Mouse (Mus musculus): ENCODE measurements around the gene Thrap3. TPM values are rescaled to one million over a fixed set of nuclear protein-coding genes. Genes with fewer than 3 reads are reported as not detected.

The Thrap3 gene
- total and polyA plus RNA-seq, 3 experiments, result 37.9 to 118 (median 100) TPM

DNA sequence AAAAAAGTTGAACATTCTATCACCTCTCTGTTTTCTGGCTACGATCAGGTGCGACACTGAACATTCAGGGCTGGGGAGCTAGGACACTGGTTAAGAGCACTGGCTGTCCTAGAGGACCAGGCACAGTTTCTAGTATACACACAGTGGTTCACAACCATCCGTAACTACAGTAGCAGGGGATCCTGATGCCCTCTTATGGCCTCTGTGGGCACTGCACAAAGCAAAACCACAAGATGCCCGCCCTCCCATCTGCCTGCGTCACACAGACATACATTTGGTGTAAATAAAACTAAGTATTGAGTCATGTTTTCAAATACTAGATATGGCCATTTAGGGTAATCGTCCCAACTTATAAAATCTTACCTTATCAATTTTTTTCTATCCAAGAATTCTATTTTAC lies 45.0 kb downstream of the Thrap3 start:
- Histone ChIP-seq H3K4me3 (no peak overlapping the region), H3K9ac (ENCODE audit: low read depth, low read length) (no peak overlapping the region), H3K36me3 (ENCODE audit: control insufficient read depth, insufficient read depth, low read length) (no peaks in the 10 kb centered on the region), H3K79me2 (replicated peaks; ENCODE audit: control insufficient read depth, insufficient read depth, low read length) (no peaks in the 10 kb centered on the region), H3K27ac (no peak overlapping the region), H3K27me3 (ENCODE audit: control insufficient read depth, insufficient read depth, low read length) (no peaks in the 10 kb centered on the region), H3K4me1 (ENCODE audit: control insufficient read depth, insufficient read depth, low read length) (peaks cover 6% of the 10 kb centered on the region)
- no peak for DNase-seq
- 92% methylated on average over 6 of the region's 6 CpGs for WGBS
- TF ChIP-seq EP300 (IDR thresholded peaks at IDR 0.05; ENCODE audit: insufficient read depth, low read depth, low read length), result no peak
- TF ChIP-seq CTCF (IDR thresholded peaks at IDR 0.05), result peak; percentile 51
- intact Hi-C loops (cut with DNase I), result no loop called here

GRCm38 (mm10) chr4:126156617-126157016 lies 45.9 kb downstream of the Thrap3 start:
- H3K79me2 ChIP-seq (replicated peaks; ENCODE audit: control insufficient read depth, insufficient read depth, low read length), result no peaks in the 10 kb centered on the region
- intact Hi-C loops (cut with DNase I), result no loop called here
- TF ChIP-seq CTCF (IDR thresholded peaks at IDR 0.05) (peak; percentile 82), POLR2A (IDR thresholded peaks at IDR 0.05; ENCODE audit: insufficient read depth, low read depth, low read length) (no peak), EP300 (IDR thresholded peaks at IDR 0.05; ENCODE audit: insufficient read depth, low read depth, low read length) (no peak)
- no peaks in the 10 kb centered on the region for H3K36me3 ChIP-seq (ENCODE audit: control insufficient read depth, insufficient read depth, low read length)
- H3K4me3 ChIP-seq, result no peak overlapping the region
- H3K27ac ChIP-seq, result no peak overlapping the region
- H3K27me3 ChIP-seq (ENCODE audit: control insufficient read depth, insufficient read depth, low read length), result no peaks in the 10 kb centered on the region
- peaks cover 6% of the 10 kb centered on the region for H3K4me1 ChIP-seq (ENCODE audit: control insufficient read depth, insufficient read depth, low read length)
- 65% methylated on average over 5 of the region's 5 CpGs for WGBS
- DNase-seq, result peak in 1 of 2 experiments; percentile 44
- no peak overlapping the region for H3K9ac ChIP-seq (ENCODE audit: low read depth, low read length)

DNA sequence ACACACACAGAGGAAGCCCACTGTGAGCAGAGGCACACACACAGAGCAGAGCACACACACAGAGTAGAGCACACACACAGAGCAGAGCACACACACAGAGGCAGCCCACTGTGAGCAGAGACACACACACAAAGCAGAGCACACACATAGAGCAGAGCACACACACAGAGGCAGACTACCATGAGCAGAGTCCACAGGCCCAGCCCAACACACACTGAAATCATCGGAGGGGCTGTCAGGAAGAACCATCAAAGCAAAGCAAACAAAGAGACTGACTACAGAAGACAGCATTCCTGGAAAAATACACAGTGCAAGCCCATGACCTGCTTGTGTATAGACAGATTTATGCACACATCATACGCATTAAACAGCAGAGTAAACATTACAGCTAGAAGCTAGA lies 46.7 kb downstream of the Thrap3 start:
- intact Hi-C loops (cut with DNase I), result no loop called here
- Histone ChIP-seq H3K36me3 (ENCODE audit: control insufficient read depth, insufficient read depth, low read length) (no peaks in the 10 kb centered on the region), H3K4me3 (no peak overlapping the region), H3K79me2 (replicated peaks; ENCODE audit: control insufficient read depth, insufficient read depth, low read length) (no peaks in the 10 kb centered on the region), H3K27me3 (ENCODE audit: control insufficient read depth, insufficient read depth, low read length) (no peaks in the 10 kb centered on the region), H3K4me1 (ENCODE audit: control insufficient read depth, insufficient read depth, low read length) (peaks cover 7% of the 10 kb centered on the region), H3K9ac (ENCODE audit: low read depth, low read length) (no peak overlapping the region), H3K27ac (no peak overlapping the region)
- TF ChIP-seq POLR2A (IDR thresholded peaks at IDR 0.05; ENCODE audit: insufficient read depth, low read depth, low read length) (no peak), CTCF (IDR thresholded peaks at IDR 0.05) (no peak), EP300 (IDR thresholded peaks at IDR 0.05; ENCODE audit: insufficient read depth, low read depth, low read length) (no peak)
- DNase-seq, result no peak
- 51% methylated on average over 2 of the region's 2 CpGs for WGBS

DNA sequence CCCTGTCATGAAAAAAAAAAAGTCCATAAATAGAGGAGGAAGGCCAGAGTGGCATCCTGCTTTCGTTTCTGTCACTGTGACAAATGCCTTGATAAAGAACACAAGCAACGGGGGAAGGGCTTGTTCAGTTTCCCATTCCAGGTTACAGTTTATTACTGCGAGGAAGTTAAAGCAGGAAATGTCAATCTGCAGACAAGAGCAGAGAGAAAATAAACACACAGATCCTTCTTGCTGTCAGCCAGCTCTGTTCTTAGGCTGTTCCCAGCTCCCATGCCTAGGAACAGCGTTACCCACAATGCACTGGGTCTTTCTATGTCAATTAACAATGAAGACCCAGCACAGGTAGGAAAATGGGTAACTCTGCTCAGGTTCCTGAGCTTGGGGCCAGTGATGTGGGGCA lies 47.4 kb downstream of the Thrap3 start:
- no peak for DNase-seq
- Histone ChIP-seq H3K36me3 (ENCODE audit: control insufficient read depth, insufficient read depth, low read length) (no peaks in the 10 kb centered on the region), H3K9ac (ENCODE audit: low read depth, low read length) (no peak overlapping the region), H3K4me1 (ENCODE audit: control insufficient read depth, insufficient read depth, low read length) (peaks cover 13% of the 10 kb centered on the region), H3K79me2 (replicated peaks; ENCODE audit: control insufficient read depth, insufficient read depth, low read length) (no peaks in the 10 kb centered on the region), H3K27ac (peak overlapping the region; percentile 51), H3K4me3 (no peak overlapping the region), H3K27me3 (ENCODE audit: control insufficient read depth, insufficient read depth, low read length) (no peaks in the 10 kb centered on the region)
- 24% methylated on average over 4 of the region's 4 CpGs for WGBS
- intact Hi-C loops (cut with DNase I), result no loop called here
- TF ChIP-seq POLR2A (IDR thresholded peaks at IDR 0.05; ENCODE audit: insufficient read depth, low read depth, low read length) (peak; percentile 29; the same call in 1 of the 2 replicates), CTCF (IDR thresholded peaks at IDR 0.05) (no peak), EP300 (IDR thresholded peaks at IDR 0.05; ENCODE audit: insufficient read depth, low read depth, low read length) (no peak)

- no peak for DNase-seq
- no peak overlapping the region for H3K9ac ChIP-seq (ENCODE audit: low read depth, low read length)
- intact Hi-C loops (cut with DNase I), result no loop called here
- H3K79me2 ChIP-seq (replicated peaks; ENCODE audit: control insufficient read depth, insufficient read depth, low read length), result no peaks in the 10 kb centered on the region
- WGBS, result 51% methylated on average over 14 of the region's 14 CpGs
- no peak overlapping the region for H3K4me3 ChIP-seq
- no peak for TF ChIP-seq EP300 (IDR thresholded peaks at IDR 0.05; ENCODE audit: insufficient read depth, low read depth, low read length)
- TF ChIP-seq POLR2A (IDR thresholded peaks at IDR 0.05; ENCODE audit: insufficient read depth, low read depth, low read length), result no peak
- no peak for TF ChIP-seq CTCF (IDR thresholded peaks at IDR 0.05)
- H3K4me1 ChIP-seq (ENCODE audit: control insufficient read depth, insufficient read depth, low read length), result peaks cover 14% of the 10 kb centered on the region
- no peaks in the 10 kb centered on the region for H3K27me3 ChIP-seq (ENCODE audit: control insufficient read depth, insufficient read depth, low read length)
- H3K27ac ChIP-seq, result no peak overlapping the region
- no peaks in the 10 kb centered on the region; the same call in 1 of the 2 replicates for H3K36me3 ChIP-seq (ENCODE audit: control insufficient read depth, insufficient read depth, low read length)
Observed at GRCm38 (mm10) chr4:126152864-126153263, 49.7 kb downstream of the Thrap3 start.

DNA sequence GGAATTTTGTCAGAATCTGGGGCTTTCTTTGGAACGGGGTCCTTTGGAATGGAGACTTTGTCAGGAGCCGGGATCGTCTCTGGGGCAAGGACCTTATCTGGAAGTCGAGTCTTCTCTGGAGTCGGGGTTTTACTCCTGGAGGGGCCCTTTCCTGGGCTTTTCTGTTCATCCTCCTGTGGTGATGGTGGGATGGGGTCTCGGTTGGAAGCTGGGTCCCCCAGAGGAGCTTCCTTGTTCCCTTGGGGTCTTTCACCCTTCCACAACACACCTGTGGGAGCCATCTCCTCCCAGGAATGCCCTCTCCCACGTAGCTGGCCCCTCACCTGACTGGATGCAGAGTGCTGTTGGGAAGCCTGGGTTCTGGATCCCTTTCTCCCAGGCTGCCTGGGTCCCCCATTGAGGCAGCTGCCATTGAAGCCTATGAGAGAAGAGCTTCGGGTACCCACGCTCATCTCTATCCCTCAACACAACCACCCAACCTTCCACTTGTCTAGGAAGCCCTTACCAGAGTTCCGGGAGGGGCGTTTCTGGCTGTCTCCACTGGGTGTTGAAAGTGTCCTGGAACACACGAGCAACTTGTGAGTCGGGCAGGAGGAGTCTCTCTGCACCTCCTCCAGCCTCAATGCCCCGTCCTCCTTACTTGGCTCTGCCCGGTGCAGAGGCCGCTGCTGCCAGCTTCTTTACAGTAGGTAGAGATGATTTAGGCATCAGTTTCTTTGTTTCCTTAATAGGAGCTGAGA lies 50.7 kb downstream of the Thrap3 start:
- no peak for DNase-seq
- peaks cover 19% of the 10 kb centered on the region for H3K4me1 ChIP-seq (ENCODE audit: control insufficient read depth, insufficient read depth, low read length)
- H3K36me3 ChIP-seq (ENCODE audit: control insufficient read depth, insufficient read depth, low read length), result no peaks in the 10 kb centered on the region; the same call in 1 of the 2 replicates
- intact Hi-C loops (cut with DNase I), result no loop called here
- no peaks in the 10 kb centered on the region for H3K79me2 ChIP-seq (replicated peaks; ENCODE audit: control insufficient read depth, insufficient read depth, low read length)
- H3K27me3 ChIP-seq (ENCODE audit: control insufficient read depth, insufficient read depth, low read length), result no peaks in the 10 kb centered on the region
- no peak overlapping the region; the same call in 1 of the 2 replicates for H3K27ac ChIP-seq
- no peak for TF ChIP-seq CTCF (IDR thresholded peaks at IDR 0.05)
- no peak for TF ChIP-seq POLR2A (IDR thresholded peaks at IDR 0.05; ENCODE audit: insufficient read depth, low read depth, low read length)
- no peak for TF ChIP-seq EP300 (IDR thresholded peaks at IDR 0.05; ENCODE audit: insufficient read depth, low read depth, low read length)
- H3K9ac ChIP-seq (ENCODE audit: low read depth, low read length), result no peak overlapping the region
- 76% methylated on average over 16 of the region's 16 CpGs for WGBS
- H3K4me3 ChIP-seq, result no peak overlapping the region
